Comparison of ENCODE assay signal across 8 mouse cellular contexts in genomic region chr5:112179213-112180057, GRCm38 (mm10).
DNase-seq lines count a peak whose midpoint lies in the region; ATAC-seq and TF ChIP-seq lines count a peak whose summit lies in the region.

No protein-coding gene starts in this region.

- H3K36me3 ChIP-seq in kidney, embryonic 16.5 days (ENCODE audit: insufficient read depth, low read length), result no peaks in the 10 kb centered on the region
- no peaks in the 10 kb centered on the region for H3K36me3 ChIP-seq in forebrain, embryonic 13.5 days (ENCODE audit: poor library complexity, severe bottlenecking)
- no peaks in the 10 kb centered on the region for H3K36me3 ChIP-seq in hindbrain, postnatal 0 days (ENCODE audit: insufficient read depth, low read length)
- no peaks in the 10 kb centered on the region for H3K36me3 ChIP-seq in lung, postnatal 0 days (ENCODE audit: insufficient read depth, low read length)

- H3K27me3 ChIP-seq in kidney, embryonic 16.5 days (ENCODE audit: insufficient read depth, low read length), result no peaks in the 10 kb centered on the region
- H3K27me3 ChIP-seq in forebrain, embryonic 13.5 days, result peaks cover 9% of the 10 kb centered on the region; the same call in 1 of the 2 replicates
- no peaks in the 10 kb centered on the region for H3K27me3 ChIP-seq in hindbrain, postnatal 0 days (ENCODE audit: insufficient read depth, low read length)
- H3K27me3 ChIP-seq in lung, postnatal 0 days (replicated peaks; ENCODE audit: insufficient read depth, low read length), result no peaks in the 10 kb centered on the region

- H3K9me3 ChIP-seq in kidney, embryonic 16.5 days (ENCODE audit: low read length), result no peaks in the 10 kb centered on the region
- no peaks in the 10 kb centered on the region for H3K9me3 ChIP-seq in forebrain, embryonic 13.5 days (replicated peaks)
- no peaks in the 10 kb centered on the region for H3K9me3 ChIP-seq in hindbrain, postnatal 0 days (ENCODE audit: low read length)
- H3K9me3 ChIP-seq in lung, postnatal 0 days (ENCODE audit: low read length), result no peaks in the 10 kb centered on the region

- no peak for DNase-seq in kidney, adult 11 months
- peak; percentile 4 for DNase-seq in adrenal gland, postnatal 25 days
- peak; percentile 58 for DNase-seq in hindbrain, postnatal 0 days (ENCODE audit: low spot score)
- DNase-seq in lung, postnatal 0 days (ENCODE audit: low spot score), result peak; percentile 38
- DNase-seq in retina, embryonic 14.5 days (ENCODE audit: low spot score), result peak; percentile 75

- H3K4me3 ChIP-seq in kidney, embryonic 16.5 days (ENCODE audit: low read length), result peak overlapping the region; percentile 38
- peak overlapping the region; percentile 18; the same call in 1 of the 2 replicates for H3K4me3 ChIP-seq in forebrain, embryonic 13.5 days
- peak overlapping the region; percentile 23 for H3K4me3 ChIP-seq in hindbrain, postnatal 0 days (ENCODE audit: low read length)
- no peak overlapping the region for H3K4me3 ChIP-seq in lung, postnatal 0 days (ENCODE audit: low read depth, low read length)

- TF ChIP-seq EP300 in lung, postnatal 0 days (IDR thresholded peaks at IDR 0.05), result no peak

- H3K9ac ChIP-seq in kidney, embryonic 16.5 days (replicated peaks; ENCODE audit: low read length), result peak overlapping the region; percentile 44; the same call in 1 of the 2 replicates
- H3K9ac ChIP-seq in forebrain, embryonic 13.5 days, result peak overlapping the region; percentile 40; the same call in 1 of the 2 replicates
- peak overlapping the region; percentile 30 for H3K9ac ChIP-seq in hindbrain, postnatal 0 days (replicated peaks; ENCODE audit: low read length)
- no peak overlapping the region for H3K9ac ChIP-seq in lung, postnatal 0 days (replicated peaks; ENCODE audit: low read depth)

- peak overlapping the region; percentile 54 for H3K4me2 ChIP-seq in kidney, embryonic 16.5 days (replicated peaks; ENCODE audit: low read depth, low read length)
- peak overlapping the region; percentile 53 for H3K4me2 ChIP-seq in forebrain, embryonic 13.5 days
- H3K4me2 ChIP-seq in hindbrain, postnatal 0 days (ENCODE audit: low read depth, low read length), result peak overlapping the region; percentile 52
- peak overlapping the region; percentile 25; the same call in 1 of the 2 replicates for H3K4me2 ChIP-seq in lung, postnatal 0 days (replicated peaks; ENCODE audit: low read depth, low read length)

- H3K4me1 ChIP-seq in kidney, embryonic 16.5 days (ENCODE audit: insufficient read depth, low read length), result peaks cover 2% of the 10 kb centered on the region; the same call in 1 of the 2 replicates
- peaks cover 13% of the 10 kb centered on the region; the same call in 1 of the 2 replicates for H3K4me1 ChIP-seq in forebrain, embryonic 13.5 days
- H3K4me1 ChIP-seq in hindbrain, postnatal 0 days (ENCODE audit: insufficient read depth, low read length), result 0 out of 2 replicates have a peak, but pooled peaks cover 3% of the 10 kb centered on the region
- H3K4me1 ChIP-seq in lung, postnatal 0 days (ENCODE audit: insufficient read depth, low read depth, low read length), result no peaks in the 10 kb centered on the region

- 10% methylated on average over 25 of the region's 25 CpGs for WGBS in kidney, embryonic 16.5 days
- WGBS in forebrain, embryonic 13.5 days, result 30% methylated on average over 25 of the region's 25 CpGs
- 18% methylated on average over 25 of the region's 25 CpGs for WGBS in hindbrain, postnatal 0 days
- WGBS in lung, postnatal 0 days, result 13% methylated on average over 25 of the region's 25 CpGs

- ATAC-seq in kidney, embryonic 16.5 days (ENCODE audit: low FRiP score, low TSS enrichment), result peak; percentile 51; the same call in 1 of the 2 replicates
- ATAC-seq in forebrain, embryonic 13.5 days, result 0 out of 2 replicates have a peak, but pooled peaks have one; percentile 8
- peak; percentile 48; the same call in 1 of the 2 replicates for ATAC-seq in hindbrain, postnatal 0 days
- ATAC-seq in lung, postnatal 0 days, result 0 out of 2 replicates have a peak, but pooled peaks have one; percentile 23
- no peak for ATAC-seq in erythroid progenitor cell, adult 5-6 weeks (replicated peaks; ENCODE audit: low FRiP score, poor library complexity, severe bottlenecking)

- H3K27ac ChIP-seq in kidney, embryonic 16.5 days (ENCODE audit: low read length), result no peak overlapping the region
- H3K27ac ChIP-seq in forebrain, embryonic 13.5 days, result 0 out of 2 replicates have a peak overlapping the region, but pooled peaks have one; percentile 10
- no peak overlapping the region; the same call in 1 of the 2 replicates for H3K27ac ChIP-seq in hindbrain, postnatal 0 days
- H3K27ac ChIP-seq in lung, postnatal 0 days (ENCODE audit: low read length), result no peak overlapping the region

- TF ChIP-seq CTCF in hindbrain, postnatal 0 days (IDR thresholded peaks at IDR 0.05; ENCODE audit: low read depth), result peak; percentile 80
- TF ChIP-seq CTCF in lung, postnatal 0 days (IDR thresholded peaks at IDR 0.05), result peak; percentile 73
